Mouse (Mus musculus): Measurements from ENCODE around the gene Cyb5d1. TPM values are rescaled to one million over a fixed set of nuclear protein-coding genes. Genes with fewer than 3 reads are reported as not detected.

The Cyb5d1 gene
- polyA plus RNA-seq, 1 experiment = 26.6 TPM

DNA sequence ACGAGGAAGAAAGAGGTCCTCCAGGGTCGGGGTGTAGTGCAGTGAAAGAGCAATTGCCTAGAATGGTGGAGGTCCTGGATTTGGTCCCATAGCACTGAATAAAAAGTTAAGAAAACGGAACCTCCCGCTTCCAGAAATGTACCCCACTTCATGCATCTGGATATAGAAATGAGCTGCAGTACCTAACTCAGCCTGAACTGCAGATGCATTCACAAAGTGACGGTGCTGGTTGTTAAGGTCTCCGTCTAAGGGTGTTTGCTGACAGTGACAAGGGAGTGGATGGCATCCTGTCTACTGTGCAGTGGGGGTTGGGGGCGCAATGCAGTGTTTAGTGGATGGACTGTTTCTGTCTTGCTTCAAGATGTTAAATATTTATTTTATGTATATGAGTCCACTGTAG is 8.7 kb downstream of the Cyb5d1 start:
- Histone ChIP-seq H3K27ac (ENCODE audit: insufficient read depth, low read depth, low read length) (no peak overlapping the region), H3K4me3 (ENCODE audit: insufficient read depth, low read depth, low read length) (no peak overlapping the region), H3K36me3 (ENCODE audit: control insufficient read depth, insufficient read depth, low read length) (no peaks in the 10 kb centered on the region), H3K4me1 (ENCODE audit: control insufficient read depth, insufficient read depth, low read length) (peaks cover 31% of the 10 kb centered on the region; the same call in 1 of the 2 replicates), H3K27me3 (replicated peaks; ENCODE audit: control insufficient read depth, insufficient read depth, low read length) (no peaks in the 10 kb centered on the region)
- DNase-seq = no peak
- TF ChIP-seq CTCF (conservative IDR thresholded peaks at IDR 0.05; ENCODE audit: insufficient read depth, insufficient read length, low read depth, low read length) (no peak), POLR2A (IDR thresholded peaks at IDR 0.05; ENCODE audit: low read depth, low read length) (no peak)
- 77% methylated on average over 7 of the region's 7 CpGs for WGBS

DNA sequence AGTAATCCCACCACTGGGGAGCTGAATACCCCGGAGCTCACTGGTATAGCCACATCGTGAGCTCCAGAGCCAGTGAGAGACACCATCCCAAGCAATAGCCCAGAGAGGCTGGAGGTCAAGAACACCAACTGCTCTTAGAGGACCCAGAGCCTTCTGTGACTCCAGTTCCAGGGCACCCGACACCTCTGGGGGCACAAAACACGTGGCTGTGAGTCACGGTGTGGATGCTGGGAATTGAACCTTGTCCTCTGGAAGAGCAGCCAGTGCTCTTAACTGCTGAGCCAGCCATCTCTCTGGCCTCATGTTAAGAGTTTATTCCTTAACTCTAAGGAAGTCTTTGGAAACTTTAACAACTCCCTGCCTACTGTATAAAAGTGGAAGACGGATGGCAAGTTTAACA is 10.5 kb downstream of the Cyb5d1 start:
- Histone ChIP-seq H3K27ac (ENCODE audit: insufficient read depth, low read depth, low read length) (peak overlapping the region; percentile 34; the same call in 1 of the 2 replicates), H3K27me3 (replicated peaks; ENCODE audit: control insufficient read depth, insufficient read depth, low read length) (no peaks in the 10 kb centered on the region), H3K36me3 (ENCODE audit: control insufficient read depth, insufficient read depth, low read length) (no peaks in the 10 kb centered on the region), H3K4me3 (ENCODE audit: insufficient read depth, low read depth, low read length) (no peak overlapping the region), H3K4me1 (ENCODE audit: control insufficient read depth, insufficient read depth, low read length) (peaks cover 36% of the 10 kb centered on the region; the same call in 1 of the 2 replicates)
- DNase-seq = peak; percentile 94
- no peak for TF ChIP-seq POLR2A (IDR thresholded peaks at IDR 0.05; ENCODE audit: low read depth, low read length)
- TF ChIP-seq CTCF (conservative IDR thresholded peaks at IDR 0.05; ENCODE audit: insufficient read depth, insufficient read length, low read depth, low read length) = no peak
- 52% methylated on average over 6 of the region's 6 CpGs for WGBS

DNA sequence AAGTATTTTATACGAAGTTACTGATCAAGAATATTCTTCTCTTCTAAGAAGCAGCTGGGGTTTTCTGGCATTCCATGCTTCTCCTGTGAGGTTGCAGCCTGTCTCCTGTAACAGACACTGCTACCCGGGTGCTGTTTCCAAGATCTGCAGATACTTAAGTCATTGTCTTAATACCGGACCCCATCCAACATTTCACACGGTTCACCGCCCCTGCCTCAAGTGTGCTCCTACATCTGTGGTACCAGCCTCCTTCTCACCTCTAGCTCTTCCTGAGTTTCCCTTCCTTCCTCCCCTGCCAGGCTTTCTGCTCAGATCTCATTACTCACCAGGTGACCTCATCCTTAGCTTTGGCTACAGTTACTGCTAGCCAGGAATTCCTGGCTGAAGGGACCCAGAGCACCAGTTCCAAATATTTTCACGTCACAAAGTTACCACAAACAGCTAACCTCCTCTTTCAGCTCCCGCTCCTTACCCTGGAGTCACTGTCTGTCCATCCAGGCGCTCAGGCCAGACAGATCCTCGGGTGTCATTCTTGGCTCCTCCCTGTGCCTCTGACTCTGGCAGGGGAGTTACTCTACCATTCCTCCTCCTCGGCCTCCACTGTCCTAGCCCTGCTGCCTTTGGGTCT is 12.8 kb downstream of the Cyb5d1 start:
- Histone ChIP-seq H3K27ac (ENCODE audit: insufficient read depth, low read depth, low read length) (no peak overlapping the region; the same call in 1 of the 2 replicates), H3K4me3 (ENCODE audit: insufficient read depth, low read depth, low read length) (no peak overlapping the region), H3K27me3 (replicated peaks; ENCODE audit: control insufficient read depth, insufficient read depth, low read length) (no peaks in the 10 kb centered on the region), H3K4me1 (ENCODE audit: control insufficient read depth, insufficient read depth, low read length) (peaks cover 31% of the 10 kb centered on the region; the same call in 1 of the 2 replicates), H3K36me3 (ENCODE audit: control insufficient read depth, insufficient read depth, low read length) (no peaks in the 10 kb centered on the region)
- WGBS = 44% methylated on average over 10 of the region's 10 CpGs
- DNase-seq = no peak
- TF ChIP-seq CTCF (conservative IDR thresholded peaks at IDR 0.05; ENCODE audit: insufficient read depth, insufficient read length, low read depth, low read length) (no peak), POLR2A (IDR thresholded peaks at IDR 0.05; ENCODE audit: low read depth, low read length) (no peak)

DNA sequence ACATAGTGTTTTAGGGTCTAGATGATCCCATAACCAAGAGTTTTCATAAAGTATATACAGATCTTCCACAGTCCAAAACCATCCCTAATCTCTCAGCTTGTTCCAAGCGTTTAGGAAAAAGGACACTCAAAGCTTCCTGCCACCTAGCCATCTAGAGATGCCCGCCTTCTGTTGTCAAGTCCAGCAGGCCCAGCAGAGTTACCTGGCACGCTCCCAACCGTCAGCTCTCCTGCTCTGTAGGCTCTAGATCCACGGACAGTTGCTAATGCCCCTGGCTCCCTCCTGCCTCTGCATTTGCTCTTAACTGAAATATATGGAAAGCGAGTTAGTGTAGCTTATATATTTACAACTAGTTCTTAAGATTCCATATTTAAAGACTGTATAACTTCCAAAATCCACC is 14.1 kb downstream of the Cyb5d1 start:
- H3K4me3 ChIP-seq (ENCODE audit: insufficient read depth, low read depth, low read length) = no peak overlapping the region
- peak; percentile 60 for DNase-seq
- no peaks in the 10 kb centered on the region for H3K36me3 ChIP-seq (ENCODE audit: control insufficient read depth, insufficient read depth, low read length)
- WGBS = 75% methylated on average over 6 of the region's 6 CpGs
- TF ChIP-seq CTCF (conservative IDR thresholded peaks at IDR 0.05; ENCODE audit: insufficient read depth, insufficient read length, low read depth, low read length) (no peak), POLR2A (IDR thresholded peaks at IDR 0.05; ENCODE audit: low read depth, low read length) (no peak)
- no peak overlapping the region for H3K27ac ChIP-seq (ENCODE audit: insufficient read depth, low read depth, low read length)
- H3K4me1 ChIP-seq (ENCODE audit: control insufficient read depth, insufficient read depth, low read length) = peaks cover 34% of the 10 kb centered on the region; the same call in 1 of the 2 replicates
- no peaks in the 10 kb centered on the region for H3K27me3 ChIP-seq (replicated peaks; ENCODE audit: control insufficient read depth, insufficient read depth, low read length)

GRCm38 (mm10) chr11:69379600-69379999 is 15.8 kb downstream of the Cyb5d1 start:
- TF ChIP-seq POLR2A (IDR thresholded peaks at IDR 0.05; ENCODE audit: low read depth, low read length) (no peak), CTCF (conservative IDR thresholded peaks at IDR 0.05; ENCODE audit: insufficient read depth, insufficient read length, low read depth, low read length) (no peak)
- peaks cover 25% of the 10 kb centered on the region; the same call in 1 of the 2 replicates for H3K4me1 ChIP-seq (ENCODE audit: control insufficient read depth, insufficient read depth, low read length)
- WGBS = 70% methylated on average over 3 of the region's 3 CpGs
- no peaks in the 10 kb centered on the region for H3K36me3 ChIP-seq (ENCODE audit: control insufficient read depth, insufficient read depth, low read length)
- no peaks in the 10 kb centered on the region for H3K27me3 ChIP-seq (replicated peaks; ENCODE audit: control insufficient read depth, insufficient read depth, low read length)
- H3K27ac ChIP-seq (ENCODE audit: insufficient read depth, low read depth, low read length) = no peak overlapping the region
- H3K4me3 ChIP-seq (ENCODE audit: insufficient read depth, low read depth, low read length) = no peak overlapping the region
- no peak for DNase-seq

DNA sequence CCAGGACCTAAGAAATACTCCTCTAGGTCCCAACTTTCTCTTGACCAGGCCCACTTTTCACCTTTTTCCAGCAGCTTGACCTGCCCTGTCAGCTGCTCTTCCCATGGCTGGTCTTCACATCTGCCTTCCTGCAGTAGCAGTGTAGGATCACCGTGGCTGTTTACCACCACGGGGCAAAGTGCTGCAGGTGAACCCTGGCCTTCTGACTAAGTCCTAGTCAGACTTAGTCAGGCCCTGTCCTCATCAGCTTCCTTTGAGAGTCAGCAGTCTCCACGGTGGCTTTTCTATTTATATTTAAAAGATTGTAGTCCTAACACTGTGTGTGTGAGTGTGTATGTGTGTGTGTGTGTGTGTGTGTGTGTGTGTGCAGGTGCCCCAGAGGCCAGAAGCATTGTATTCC is 17.7 kb downstream of the Cyb5d1 start:
- Histone ChIP-seq H3K27me3 (replicated peaks; ENCODE audit: control insufficient read depth, insufficient read depth, low read length) (no peaks in the 10 kb centered on the region), H3K4me3 (ENCODE audit: insufficient read depth, low read depth, low read length) (no peak overlapping the region), H3K36me3 (ENCODE audit: control insufficient read depth, insufficient read depth, low read length) (no peaks in the 10 kb centered on the region), H3K27ac (ENCODE audit: insufficient read depth, low read depth, low read length) (peak overlapping the region; percentile 84), H3K4me1 (ENCODE audit: control insufficient read depth, insufficient read depth, low read length) (peaks cover 14% of the 10 kb centered on the region; the same call in 1 of the 2 replicates)
- DNase-seq = peak; percentile 90
- WGBS = 46% methylated on average over 3 of the region's 3 CpGs
- no peak for TF ChIP-seq CTCF (conservative IDR thresholded peaks at IDR 0.05; ENCODE audit: insufficient read depth, insufficient read length, low read depth, low read length)
- TF ChIP-seq POLR2A (IDR thresholded peaks at IDR 0.05; ENCODE audit: low read depth, low read length) = no peak

- H3K4me3 ChIP-seq (ENCODE audit: insufficient read depth, low read depth, low read length) = no peak overlapping the region
- H3K4me1 ChIP-seq (ENCODE audit: control insufficient read depth, insufficient read depth, low read length) = peaks cover 2% of the 10 kb centered on the region; the same call in 1 of the 2 replicates
- no peak for DNase-seq
- H3K27me3 ChIP-seq (replicated peaks; ENCODE audit: control insufficient read depth, insufficient read depth, low read length) = no peaks in the 10 kb centered on the region
- H3K36me3 ChIP-seq (ENCODE audit: control insufficient read depth, insufficient read depth, low read length) = no peaks in the 10 kb centered on the region
- H3K27ac ChIP-seq (ENCODE audit: insufficient read depth, low read depth, low read length) = no peak overlapping the region
- WGBS = 79% methylated on average over 4 of the region's 4 CpGs
- no peak for TF ChIP-seq CTCF (conservative IDR thresholded peaks at IDR 0.05; ENCODE audit: insufficient read depth, insufficient read length, low read depth, low read length)
- TF ChIP-seq POLR2A (IDR thresholded peaks at IDR 0.05; ENCODE audit: low read depth, low read length) = no peak
Observed at GRCm38 (mm10) chr11:69375646-69376045, 19.8 kb downstream of the Cyb5d1 start.
